Mouse (Mus musculus) myocyte (in vitro differentiated cells): Measurements from ENCODE around the gene Cd248.

Experiments
- POLR2A ChIP-seq: IDR thresholded peaks from one replicate; pipeline ENCODE4 v1.6.1; 2011; ENCODE audit warnings: low read depth, mild to moderate bottlenecking, control low read depth, moderate library complexity; ENCODE audit not compliant: insufficient read length
- REST ChIP-seq: IDR thresholded peaks from one replicate; pipeline ENCODE4 v1.6.1; 2011; ENCODE audit warnings: mild to moderate bottlenecking, control low read depth, moderate library complexity; ENCODE audit not compliant: insufficient read depth, insufficient read length
- USF1 ChIP-seq: IDR thresholded peaks from one replicate; pipeline ENCODE4 v1.6.1; 2011; ENCODE audit warnings: low read depth, mild to moderate bottlenecking, control low read depth, moderate library complexity

DNA sequence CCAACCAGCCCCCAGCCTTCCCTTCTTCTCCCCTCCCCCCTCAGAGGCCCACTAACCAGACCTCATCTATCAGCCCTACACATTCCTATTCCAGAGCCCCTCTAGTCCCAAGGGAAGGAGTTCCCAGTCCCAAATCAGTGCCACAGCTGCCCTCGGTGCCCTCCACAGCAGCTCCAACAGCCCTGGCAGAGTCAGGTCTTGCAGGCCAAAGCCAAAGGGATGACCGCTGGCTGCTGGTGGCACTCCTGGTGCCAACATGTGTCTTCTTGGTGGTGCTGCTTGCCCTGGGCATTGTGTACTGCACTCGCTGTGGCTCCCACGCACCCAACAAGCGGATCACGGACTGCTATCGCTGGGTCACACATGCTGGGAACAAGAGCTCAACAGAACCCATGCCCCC is 2.1 kb downstream of the Cd248 start:
- TF ChIP-seq REST = no peak
- no peak for TF ChIP-seq USF1
- TF ChIP-seq POLR2A = no peak
